Mouse (Mus musculus) thymus, adult 2 months (tissue): ENCODE measurements around the gene Ptprd. TPM values are rescaled to one million over a fixed set of nuclear protein-coding genes. Genes with fewer than 3 reads are reported as not detected.

Source experiments
- DNase-seq: peaks from one replicate; pipeline ENCODE4 v3.0.0; 2021
- H3K27ac ChIP-seq: fragments of 200-500 bp; 2 replicates; pipeline ENCODE4 v1.5.1; 2012; ENCODE audit warnings: low read length, control low read depth; ENCODE audit not compliant: control insufficient read depth, insufficient read depth
- H3K27me3 ChIP-seq: fragments of 200-500 bp; 2 replicates; pipeline ENCODE4 v1.6.1; 2012; ENCODE audit warnings: mild to moderate bottlenecking, low read length, moderate library complexity, mixed read lengths; ENCODE audit not compliant: control insufficient read depth, insufficient read depth
- H3K36me3 ChIP-seq: fragments of 200-500 bp; 2 replicates; pipeline ENCODE4 v1.6.1; 2012; ENCODE audit warnings: mild to moderate bottlenecking, low read length, moderate library complexity; ENCODE audit not compliant: control insufficient read depth, insufficient read depth
- H3K4me1 ChIP-seq: fragments of 200-500 bp; replicated peaks from 2 replicates; pipeline ENCODE4 v1.6.1; 2012; ENCODE audit warnings: low read length; ENCODE audit not compliant: control insufficient read depth, insufficient read depth
- H3K4me3 ChIP-seq: fragments of 200-500 bp; 2 replicates; pipeline ENCODE4 v1.5.1; 2012; ENCODE audit warnings: mild to moderate bottlenecking, low read length, control low read depth, moderate library complexity; ENCODE audit not compliant: control insufficient read depth, insufficient read depth
- CTCF ChIP-seq: fragments of 200-500 bp; IDR thresholded peaks from 2 replicates; pipeline ENCODE4 v1.5.1; 2012; ENCODE audit warnings: mild to moderate bottlenecking, control low read depth, low read length, moderate library complexity, borderline replicate concordance; ENCODE audit not compliant: control insufficient read depth, poor library complexity, insufficient read depth; ENCODE audit errors: extremely low read depth
- POLR2A ChIP-seq: fragments of 200-500 bp; IDR thresholded peaks from 2 replicates; pipeline ENCODE4 v1.6.1; 2012; ENCODE audit warnings: mild to moderate bottlenecking, low read length, control low read depth, moderate library complexity; ENCODE audit not compliant: control insufficient read depth, poor library complexity, insufficient read depth; ENCODE audit errors: extremely low read depth
- WGBS: fragments of 180-500 bp; shearing (Covaris S2); methylation state at CpG from one replicate; pipeline ENCODE4 v1.1.7; 2018; 5-methylcytosine and 5-hydroxymethylcytosine counted together
- polyA plus RNA-seq: library from polyadenylated mRNA; depleted of rRNA; stranded (reverse); fragments of >200 nt; gene quantifications from 2 replicates; pipeline ENCODE4 v1.2.3, GENCODE M21; 2012

The Ptprd gene
- polyA plus RNA-seq, 1 experiment = 1.0 TPM

- Histone ChIP-seq H3K36me3 (no peaks in the 10 kb centered on the region), H3K4me1 (no peaks in the 10 kb centered on the region), H3K4me3 (peak overlapping the region; percentile 16; the same call in 1 of the 2 replicates), H3K27me3 (peaks cover 7% of the 10 kb centered on the region; the same call in 1 of the 2 replicates), H3K27ac (no peak overlapping the region)
- no peak for TF ChIP-seq CTCF
- no peak for TF ChIP-seq POLR2A
- 6% methylated on average over 24 of the region's 24 CpGs for WGBS
- no peak for DNase-seq
These were observed 1762.9 kb downstream of the Ptprd start for GRCm38 (mm10) chr4:76448678-76449465.

- Histone ChIP-seq H3K4me3 (no peak overlapping the region), H3K27me3 (peaks cover 7% of the 10 kb centered on the region; the same call in 1 of the 2 replicates), H3K27ac (no peak overlapping the region), H3K4me1 (no peaks in the 10 kb centered on the region), H3K36me3 (no peaks in the 10 kb centered on the region)
- TF ChIP-seq POLR2A (no peak), CTCF (no peak)
- DNase-seq = no peak
These were observed 1764.4 kb downstream of the Ptprd start for GRCm38 (mm10) chr4:76447396-76447795.

GRCm38 (mm10) chr4:76444778-76445177, 1767.0 kb downstream of the Ptprd start:
- peaks cover 7% of the 10 kb centered on the region; the same call in 1 of the 2 replicates for H3K27me3 ChIP-seq
- WGBS = 90% methylated on average over 4 of the region's 4 CpGs
- DNase-seq = no peak
- H3K4me1 ChIP-seq = no peaks in the 10 kb centered on the region
- no peak overlapping the region for H3K4me3 ChIP-seq
- no peaks in the 10 kb centered on the region for H3K36me3 ChIP-seq
- TF ChIP-seq POLR2A (no peak), CTCF (no peak)
- no peak overlapping the region for H3K27ac ChIP-seq

GRCm38 (mm10) chr4:76443553-76443952, 1768.2 kb downstream of the Ptprd start:
- Histone ChIP-seq H3K4me3 (no peak overlapping the region), H3K27me3 (no peaks in the 10 kb centered on the region), H3K4me1 (no peaks in the 10 kb centered on the region), H3K27ac (no peak overlapping the region), H3K36me3 (no peaks in the 10 kb centered on the region)
- 78% methylated on average over 4 of the region's 4 CpGs for WGBS
- DNase-seq = no peak
- TF ChIP-seq CTCF = no peak
- TF ChIP-seq POLR2A = no peak

- Histone ChIP-seq H3K4me3 (no peak overlapping the region), H3K4me1 (no peaks in the 10 kb centered on the region), H3K27ac (no peak overlapping the region), H3K36me3 (no peaks in the 10 kb centered on the region), H3K27me3 (no peaks in the 10 kb centered on the region)
- DNase-seq = no peak
- WGBS = 78% methylated on average over 6 of the region's 6 CpGs
- TF ChIP-seq POLR2A = no peak
- no peak for TF ChIP-seq CTCF
These were observed 1770.9 kb downstream of the Ptprd start for GRCm38 (mm10) chr4:76440791-76441364.

GRCm38 (mm10) chr4:76438496-76439079, 1773.2 kb downstream of the Ptprd start:
- no peak overlapping the region for H3K27ac ChIP-seq
- H3K27me3 ChIP-seq = no peaks in the 10 kb centered on the region
- 91% methylated on average over 6 of the region's 6 CpGs for WGBS
- H3K36me3 ChIP-seq = no peaks in the 10 kb centered on the region
- no peak overlapping the region for H3K4me3 ChIP-seq
- no peak for DNase-seq
- TF ChIP-seq CTCF = no peak
- no peak for TF ChIP-seq POLR2A
- H3K4me1 ChIP-seq = no peaks in the 10 kb centered on the region
